Mouse (Mus musculus): Measurements from ENCODE around the gene Fam69b.

Fam69b gene

DNA sequence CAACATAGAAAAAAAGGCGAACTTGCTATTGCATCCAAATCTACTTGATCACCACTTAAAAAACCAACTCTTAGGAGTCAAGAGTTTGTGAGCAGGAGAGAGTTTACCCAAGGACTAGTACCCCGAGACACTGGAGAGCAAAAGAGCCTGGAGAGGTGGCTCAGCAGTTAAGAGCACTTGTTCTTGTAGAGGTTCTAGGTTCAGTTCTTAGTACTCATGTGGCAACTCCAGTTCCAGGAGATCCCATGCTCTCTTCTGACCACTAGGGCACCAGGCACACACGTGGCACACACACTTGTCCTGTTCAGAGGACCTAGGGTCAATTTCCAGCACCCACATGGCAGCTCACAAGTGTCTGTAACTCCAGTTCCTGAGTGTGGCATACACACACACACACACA, 2.2 kb upstream of the Fam69b start:
- no peak for DNase-seq (ENCODE audit: low spot score)

DNA sequence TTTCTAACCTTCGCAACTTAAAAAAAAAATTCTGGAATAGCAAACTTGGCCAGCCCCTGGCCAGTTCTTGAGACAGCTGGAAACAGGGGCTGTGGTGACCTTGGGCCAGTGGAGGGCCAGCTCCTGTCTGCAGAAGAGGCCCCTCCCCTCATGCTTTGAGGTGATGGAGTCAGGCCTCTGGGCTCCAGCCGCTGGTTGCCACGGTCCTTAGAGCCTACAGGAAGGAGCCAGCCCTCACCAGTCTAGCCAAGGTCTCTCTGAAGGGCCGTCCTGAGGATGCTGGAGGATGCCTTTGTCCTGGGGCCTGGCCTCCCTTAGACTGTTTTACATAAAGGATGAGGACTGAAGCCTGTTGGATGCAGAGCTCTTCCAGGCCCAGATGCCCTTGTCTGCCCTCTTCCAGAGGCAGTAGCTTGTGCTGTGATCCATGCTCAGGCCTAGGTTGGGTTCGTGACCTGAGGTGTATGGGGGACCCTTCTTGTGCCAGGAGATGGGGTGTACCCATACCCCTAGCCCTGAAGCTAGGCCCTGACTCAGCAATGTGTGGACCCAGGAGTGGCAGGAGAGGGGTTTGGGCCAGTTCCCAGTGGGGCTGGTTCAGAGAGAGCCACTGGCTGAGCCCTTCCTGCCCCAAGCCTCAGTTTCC, 658 bp downstream of the Fam69b start:
- no peak for DNase-seq (ENCODE audit: low spot score)

- DNase-seq (ENCODE audit: low spot score): no peak
Observed at GRCm38 (mm10) chr2:26632541-26633395, 4.5 kb downstream of the Fam69b start.

DNA sequence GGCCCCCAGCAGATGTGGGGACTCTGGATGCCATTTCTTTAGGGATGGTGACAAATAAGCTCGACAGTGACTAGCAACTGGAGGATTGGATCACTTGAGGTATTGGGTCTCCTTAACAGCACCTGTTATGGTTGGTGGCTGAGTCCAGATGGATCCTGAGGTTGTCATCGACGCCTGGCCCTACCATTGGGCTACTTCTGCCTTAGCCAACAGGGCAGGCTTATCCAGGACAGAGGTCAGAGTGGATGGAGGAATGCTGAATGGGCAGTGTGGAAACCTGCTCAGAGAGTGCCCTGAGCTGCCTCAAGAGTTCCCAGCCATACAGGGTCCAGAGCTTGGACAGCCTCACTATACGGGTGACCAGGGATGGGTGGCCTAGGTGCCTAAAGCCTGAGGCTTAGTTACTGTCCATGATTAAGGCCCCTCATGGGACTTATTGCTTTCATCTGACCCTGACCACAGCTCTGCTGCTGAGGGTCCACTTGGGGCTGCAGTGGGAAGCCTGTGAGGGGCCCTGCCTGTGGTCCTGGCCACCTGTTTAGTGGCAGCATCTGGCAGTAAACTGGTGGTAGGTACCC, 5.8 kb downstream of the Fam69b start:
- DNase-seq (ENCODE audit: low spot score): no peak

- DNase-seq (ENCODE audit: low spot score): no peak
Observed at GRCm38 (mm10) chr2:26634629-26635488, 6.6 kb downstream of the Fam69b start.

DNA sequence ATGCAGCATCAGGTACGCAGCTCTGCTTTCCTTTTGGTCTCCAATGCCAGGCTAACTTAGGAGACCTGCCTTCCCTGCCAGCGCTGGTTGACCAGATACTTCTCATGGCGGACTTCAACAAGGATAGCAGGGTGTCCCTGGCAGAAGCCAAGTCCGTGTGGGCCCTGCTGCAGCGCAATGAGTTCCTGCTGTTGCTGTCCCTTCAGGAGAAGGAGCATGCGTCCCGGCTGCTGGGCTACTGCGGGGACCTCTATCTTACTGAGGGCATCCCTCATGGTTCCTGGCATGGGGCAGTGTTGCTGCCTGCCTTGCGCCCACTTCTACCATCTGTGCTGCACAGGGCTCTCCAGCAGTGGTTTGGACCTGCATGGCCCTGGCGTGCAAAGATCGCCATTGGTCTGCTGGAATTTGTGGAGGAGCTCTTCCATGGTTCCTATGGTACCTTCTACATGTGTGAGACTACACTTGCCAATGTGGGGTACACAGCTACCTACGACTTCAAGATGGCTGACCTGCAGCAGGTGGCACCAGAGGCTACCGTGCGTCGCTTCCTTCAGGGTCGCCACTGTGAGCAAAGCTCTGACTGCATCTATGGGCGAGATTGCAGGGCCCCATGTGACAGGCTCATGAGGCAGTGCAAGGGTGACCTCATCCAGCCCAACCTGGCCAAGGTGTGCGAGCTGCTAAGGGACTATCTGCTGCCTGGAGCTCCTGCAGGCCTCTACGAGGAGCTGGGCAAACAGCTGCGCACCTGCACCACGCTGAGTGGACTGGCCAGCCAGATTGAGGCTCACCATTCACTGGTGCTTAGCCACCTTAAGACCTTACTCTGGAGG, 7.5 kb downstream of the Fam69b start:
- DNase-seq (ENCODE audit: low spot score): no peak

- no peak for DNase-seq (ENCODE audit: low spot score)
Observed at GRCm38 (mm10) chr2:26636325-26636635, 8.0 kb downstream of the Fam69b start.

- DNase-seq (ENCODE audit: low spot score): no peak
Observed at GRCm38 (mm10) chr2:26637316-26637932, 9.2 kb downstream of the Fam69b start.

- no peak for DNase-seq (ENCODE audit: low spot score)
Observed at GRCm38 (mm10) chr2:26638039-26638438, 9.8 kb downstream of the Fam69b start.

- DNase-seq (ENCODE audit: low spot score): no peak
Observed at GRCm38 (mm10) chr2:26638572-26638971, 10.3 kb downstream of the Fam69b start.

DNA sequence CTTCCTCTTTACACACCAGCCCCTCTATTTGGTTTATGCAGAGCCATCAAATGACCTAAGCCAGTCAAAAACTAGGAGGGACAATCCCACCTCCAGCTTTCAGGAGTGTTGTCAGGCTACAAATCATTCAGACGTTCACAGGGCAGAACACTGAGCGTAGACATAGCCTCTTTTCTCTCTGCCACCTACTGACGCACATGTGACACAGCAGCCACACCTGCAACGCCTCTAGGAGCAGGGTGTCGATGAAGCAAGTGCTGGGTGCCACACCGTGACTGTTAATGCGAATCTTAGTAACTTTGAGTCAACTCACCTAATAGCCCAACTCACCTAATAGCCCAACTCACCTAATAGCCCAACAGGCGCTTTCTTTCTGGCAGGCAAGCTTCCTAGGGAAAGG, 10.8 kb downstream of the Fam69b start:
- no peak for DNase-seq (ENCODE audit: low spot score)

DNA sequence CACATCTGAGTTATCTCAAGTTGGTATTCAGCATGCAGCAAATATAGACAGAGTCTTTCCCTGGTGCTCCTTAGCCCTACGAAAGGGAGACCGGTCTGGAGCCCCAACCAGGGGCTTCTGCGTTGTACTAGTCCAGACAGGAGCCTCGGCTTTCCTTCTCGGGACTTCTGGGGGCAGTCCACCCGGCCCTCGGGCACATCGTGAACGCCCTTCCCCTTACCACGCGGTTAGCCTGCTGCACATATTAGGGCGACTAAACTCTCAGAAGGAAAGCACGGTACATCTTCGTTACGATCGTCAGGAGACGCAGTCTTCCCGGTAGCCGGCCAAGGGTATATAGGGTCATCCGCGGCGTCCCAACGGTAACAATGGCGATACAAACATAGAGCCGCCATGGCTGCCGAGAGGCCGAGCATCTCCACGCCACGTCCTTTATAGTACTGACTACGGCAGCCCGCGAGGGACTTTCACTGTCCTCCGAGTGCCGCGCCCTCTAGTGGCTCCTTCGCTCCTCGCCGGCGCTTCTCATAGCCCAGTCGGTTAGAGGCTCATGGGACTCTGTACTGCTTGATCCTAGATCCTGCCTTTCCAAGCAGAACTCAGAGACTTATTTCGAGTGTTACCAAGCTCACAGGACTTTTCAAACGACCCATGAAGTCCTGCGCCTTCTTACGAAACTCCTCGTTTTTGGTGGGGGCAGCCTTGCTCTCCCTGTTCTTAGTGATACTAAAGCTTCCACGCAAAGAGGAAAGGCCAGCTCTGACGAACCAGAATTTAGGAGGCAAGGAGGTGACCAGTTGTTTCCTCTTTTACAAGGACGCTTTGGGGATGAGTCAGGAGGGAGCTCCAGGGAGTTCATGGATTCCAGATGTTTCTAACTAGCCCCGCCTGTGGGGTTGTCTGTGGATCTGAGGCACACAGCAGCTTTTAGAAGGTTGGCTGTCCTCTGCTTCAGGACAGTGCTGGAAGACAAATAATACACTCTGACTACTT, 11.9 kb downstream of the Fam69b start:
- DNase-seq (ENCODE audit: low spot score): peak; percentile 99

DNA sequence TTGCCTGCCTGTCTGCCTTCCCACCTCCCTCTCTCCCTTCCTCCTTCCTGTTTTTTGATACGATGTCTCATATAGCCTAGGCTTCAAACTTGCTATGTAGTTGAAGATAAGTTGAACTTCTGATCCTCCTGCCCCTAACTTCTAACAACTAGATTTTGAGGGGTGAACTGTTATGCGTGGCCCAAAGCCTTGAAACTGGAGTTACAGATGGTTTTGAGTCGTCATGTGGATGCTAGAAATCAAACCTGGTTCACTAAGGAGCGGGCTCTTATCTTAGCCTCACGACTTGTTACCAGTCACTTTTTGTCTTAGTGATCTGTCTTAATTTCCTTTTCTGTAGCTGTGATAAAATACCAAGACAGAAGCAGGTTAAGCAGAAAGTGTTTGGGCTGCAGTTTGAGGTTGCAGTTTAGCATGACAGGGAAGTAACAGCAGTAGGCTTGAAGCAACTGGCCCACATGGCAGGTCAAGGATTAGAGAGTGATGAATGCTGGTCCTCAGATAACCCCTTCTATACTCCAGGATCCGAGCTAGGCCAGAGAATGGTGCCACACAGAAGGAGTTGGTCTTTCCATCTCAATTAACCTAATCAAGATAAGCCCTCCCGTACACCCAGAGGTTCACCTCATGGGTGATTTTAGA, 12.9 kb downstream of the Fam69b start:
- no peak for DNase-seq (ENCODE audit: low spot score)

DNA sequence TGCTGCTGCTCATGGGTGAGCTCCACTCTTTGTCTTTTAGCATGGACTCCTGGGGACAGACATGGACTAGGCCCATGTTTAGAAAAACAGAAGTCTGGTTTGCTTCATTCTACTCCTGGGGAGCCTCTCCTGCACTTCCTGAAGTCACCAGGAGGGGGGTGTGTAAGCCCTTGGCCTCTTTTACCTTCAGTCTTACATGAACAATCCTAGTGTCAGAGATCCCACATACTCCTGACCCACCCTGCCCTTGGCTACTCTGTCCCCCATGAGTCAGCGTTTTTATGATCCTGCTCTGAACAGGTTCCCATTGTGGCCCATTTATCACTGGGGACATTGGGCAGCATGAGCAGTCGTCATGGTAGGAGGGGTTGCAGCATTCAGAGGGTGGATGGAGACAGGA, 15.7 kb downstream of the Fam69b start:
- DNase-seq (ENCODE audit: low spot score): no peak

DNA sequence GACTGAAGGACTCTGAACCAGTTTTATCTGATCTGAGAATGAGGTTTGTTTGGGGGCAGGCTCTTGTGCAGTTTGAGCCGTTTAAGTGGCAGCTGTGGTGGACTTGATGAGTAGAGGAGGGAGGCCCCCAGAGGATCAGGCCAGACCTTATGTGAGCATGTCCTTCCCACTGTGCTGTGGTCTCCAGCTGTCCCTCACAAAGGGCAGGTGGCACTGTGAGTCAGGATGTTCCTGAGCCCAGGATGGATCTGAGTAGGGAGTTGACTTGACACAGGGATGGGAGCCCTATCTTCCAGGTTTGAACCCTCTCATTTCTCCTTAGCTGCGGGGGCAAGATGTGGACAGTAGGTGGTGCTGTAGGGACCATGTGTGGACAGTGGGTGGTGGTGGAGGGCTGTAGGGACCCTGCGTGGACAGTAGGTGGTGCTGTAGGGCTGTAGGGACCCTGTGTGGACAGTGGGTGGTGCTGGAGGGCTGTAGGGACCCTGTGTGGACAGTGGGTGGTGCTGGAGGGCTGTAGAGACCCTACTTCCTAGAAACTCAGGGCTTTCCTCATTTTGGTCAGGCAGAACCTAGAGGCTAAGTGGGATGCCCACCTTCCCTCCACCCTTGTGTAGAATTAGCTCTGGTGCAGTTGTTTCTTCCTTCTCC, 18.5 kb downstream of the Fam69b start:
- no peak for DNase-seq (ENCODE audit: low spot score)

GRCm38 (mm10) chr2:26654687-26655086, 26.4 kb downstream of the Fam69b start:
- no peak for DNase-seq (ENCODE audit: low spot score)

- no peak for DNase-seq (ENCODE audit: low spot score)
Observed at GRCm38 (mm10) chr2:26657426-26657825, 29.2 kb downstream of the Fam69b start.

DNA sequence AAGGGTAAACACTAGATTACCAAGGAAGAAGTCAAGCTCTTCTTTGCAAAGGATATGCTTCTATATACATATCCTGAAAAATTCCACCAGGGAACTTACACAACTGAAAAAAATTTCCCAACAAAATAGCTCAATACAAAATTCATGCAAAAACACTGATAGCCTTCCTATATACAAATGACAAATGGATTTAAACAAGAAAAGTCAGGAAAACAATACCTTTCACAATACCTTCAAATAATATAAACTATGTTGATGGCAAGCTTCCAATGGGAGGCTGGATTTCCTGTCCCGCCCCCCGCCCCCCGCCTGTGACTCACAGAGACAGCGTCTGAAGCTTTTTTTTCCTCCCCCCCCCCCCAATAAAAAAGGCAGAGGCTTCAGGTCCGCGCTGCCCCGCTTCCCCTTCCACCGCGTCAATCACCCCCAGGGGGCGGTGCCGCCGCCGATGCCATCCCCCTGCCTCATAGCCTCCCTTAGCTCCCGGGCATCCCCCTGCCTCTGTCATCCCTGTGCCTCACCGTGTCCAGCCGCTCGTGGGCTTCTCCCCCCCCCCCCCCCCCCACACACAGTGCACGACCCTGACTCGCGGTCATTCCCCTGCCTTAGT, 33.0 kb downstream of the Fam69b start:
- no peak for DNase-seq (ENCODE audit: low spot score)
